Mouse (Mus musculus) neutrophil, adult 5-6 weeks (primary cell): ENCODE measurements around the gene Slc35e3. TPM values are rescaled to one million over a fixed set of nuclear protein-coding genes. Genes with fewer than 3 reads are reported as not detected.
"Not testable (repeated sequence)": the region's sequence is repeated elsewhere in the genome, so short reads cannot be mapped to it uniquely, and the experiment has no call there.

Source experiments
- ATAC-seq: fragments of 151-379, 151-347 bp; 2 replicates; pipeline ENCODE4 v1.8.0; 2017; ENCODE audit warnings: mild to moderate bottlenecking, moderate TSS enrichment; ENCODE audit not compliant: insufficient number of reproducible peaks, poor library complexity, low FRiP score, severe bottlenecking; ENCODE audit errors: extremely low read depth
- total RNA-seq: library from RNA; stranded (forward); fragments of 200-1000 nt; gene quantifications from 2 replicates; pipeline ENCODE4 v1.2.3, GENCODE M21; 2017

The Slc35e3 gene
- total RNA-seq, 1 experiment from 2014 or later = 13.2 TPM

GRCm38 (mm10) chr10:117739648-117739948, 6.6 kb downstream of the Slc35e3 start:
- ATAC-seq = no peak

GRCm38 (mm10) chr10:117738928-117739647, 7.1 kb downstream of the Slc35e3 start:
- ATAC-seq = no peak

GRCm38 (mm10) chr10:117738140-117738921, 7.8 kb downstream of the Slc35e3 start:
- no peak for ATAC-seq

GRCm38 (mm10) chr10:117737498-117737897, 8.7 kb downstream of the Slc35e3 start:
- not testable (repeated sequence) for ATAC-seq

GRCm38 (mm10) chr10:117737075-117737474, 9.1 kb downstream of the Slc35e3 start:
- no peak for ATAC-seq

GRCm38 (mm10) chr10:117736573-117736972, 9.6 kb downstream of the Slc35e3 start:
- ATAC-seq = no peak

GRCm38 (mm10) chr10:117735396-117735795, 10.8 kb downstream of the Slc35e3 start:
- not testable (repeated sequence) for ATAC-seq

GRCm38 (mm10) chr10:117734104-117734852, 11.9 kb downstream of the Slc35e3 start:
- ATAC-seq = not testable (repeated sequence)

GRCm38 (mm10) chr10:117733626-117734025, 12.5 kb downstream of the Slc35e3 start:
- ATAC-seq = not testable (repeated sequence)

- ATAC-seq = no peak
Observed at GRCm38 (mm10) chr10:117732962-117733592, 13.1 kb downstream of the Slc35e3 start.

GRCm38 (mm10) chr10:117732184-117732583, 14.0 kb downstream of the Slc35e3 start:
- ATAC-seq = no peak

- peak; percentile 60; the same call in 1 of the 2 replicates for ATAC-seq
Observed at GRCm38 (mm10) chr10:117731244-117732101, 14.7 kb downstream of the Slc35e3 start.

GRCm38 (mm10) chr10:117730637-117731203, 15.4 kb downstream of the Slc35e3 start:
- ATAC-seq = no peak

- ATAC-seq = no peak
Observed at GRCm38 (mm10) chr10:117730140-117730539, 16.0 kb downstream of the Slc35e3 start.

GRCm38 (mm10) chr10:117729139-117729814, 16.9 kb downstream of the Slc35e3 start:
- no peak for ATAC-seq

GRCm38 (mm10) chr10:117728574-117728973, 17.6 kb downstream of the Slc35e3 start:
- ATAC-seq = no peak

GRCm38 (mm10) chr10:117727518-117728110, 18.6 kb downstream of the Slc35e3 start:
- ATAC-seq = no peak
